Mouse (Mus musculus) E14TG2a.4 (cell line): Measurements from ENCODE around the gene Tnfrsf1a.

Source experiments
- CTCF ChIP-seq: conservative IDR thresholded peaks from 2 replicates; pipeline ENCODE4 v1.5.1; 2014; ENCODE audit warnings: low read length
- NANOG ChIP-seq: IDR thresholded peaks from 2 replicates; pipeline ENCODE4 v1.6.1; 2014; ENCODE audit warnings: borderline replicate concordance, low read length, mixed read lengths
- POU5F1 ChIP-seq: IDR thresholded peaks from 2 replicates; pipeline ENCODE4 v1.6.1; 2014; ENCODE audit warnings: low read length, borderline replicate concordance

- no peak for TF ChIP-seq CTCF
- TF ChIP-seq POU5F1 = no peak
- TF ChIP-seq NANOG = no peak
These were observed 29.5 kb downstream of the Tnfrsf1a start for GRCm38 (mm10) chr6:125378621-125379020.
